Mouse (Mus musculus): Measurements from ENCODE around the gene Gatm. TPM values are rescaled to one million over a fixed set of nuclear protein-coding genes. Genes with fewer than 3 reads are reported as not detected.
A peak's percentile ranks its signal among the peaks of the same experiment; 100 is the strongest.

Gene Gatm
- polyA plus RNA-seq, 1 experiment from 2014 or later, result 42.2 TPM

GRCm38 (mm10) chr2:122572438-122572837 is 38.7 kb downstream of the Gatm start:
- Histone ChIP-seq H3K4me3 (no peak overlapping the region), H3K27me3 (no peaks in the 10 kb centered on the region), H3K27ac (replicated peaks) (no peak overlapping the region), H3K36me3 (no peaks in the 10 kb centered on the region), H3K4me1 (replicated peaks) (no peaks in the 10 kb centered on the region), H3K9ac (no peak overlapping the region), H3K9me3 (no peaks in the 10 kb centered on the region), H3K4me2 (no peak overlapping the region)
- 94% methylated on average over 1 of the region's 1 CpGs for WGBS
- no peak for ATAC-seq (ENCODE audit: low FRiP score, low read depth)

GRCm38 (mm10) chr2:122571326-122571725 is 39.8 kb downstream of the Gatm start:
- Histone ChIP-seq H3K9ac (no peak overlapping the region), H3K4me3 (no peak overlapping the region), H3K9me3 (no peaks in the 10 kb centered on the region), H3K27me3 (no peaks in the 10 kb centered on the region), H3K36me3 (no peaks in the 10 kb centered on the region), H3K27ac (replicated peaks) (no peak overlapping the region), H3K4me1 (replicated peaks) (no peaks in the 10 kb centered on the region), H3K4me2 (no peak overlapping the region)
- no peak for ATAC-seq (ENCODE audit: low FRiP score, low read depth)
- 82% methylated on average over 4 of the region's 4 CpGs for WGBS

- Histone ChIP-seq H3K27me3 (no peaks in the 10 kb centered on the region), H3K9me3 (no peaks in the 10 kb centered on the region), H3K27ac (replicated peaks) (no peak overlapping the region), H3K4me2 (no peak overlapping the region), H3K4me1 (replicated peaks) (no peaks in the 10 kb centered on the region), H3K36me3 (no peaks in the 10 kb centered on the region), H3K9ac (no peak overlapping the region), H3K4me3 (no peak overlapping the region)
- whole genome bisulfite sequencing, result 81% methylated on average over 4 of the region's 4 CpGs
- ATAC-seq (ENCODE audit: low FRiP score, low read depth), result no peak
These were observed 40.7 kb downstream of the Gatm start for GRCm38 (mm10) chr2:122570430-122570829.

- WGBS, result 14% methylated on average over 3 of the region's 3 CpGs
- H3K9me3 ChIP-seq, result no peaks in the 10 kb centered on the region
- H3K36me3 ChIP-seq, result no peaks in the 10 kb centered on the region
- no peaks in the 10 kb centered on the region for H3K27me3 ChIP-seq
- H3K9ac ChIP-seq, result no peak overlapping the region
- H3K4me3 ChIP-seq, result no peak overlapping the region
- H3K4me2 ChIP-seq, result no peak overlapping the region
- no peaks in the 10 kb centered on the region for H3K4me1 ChIP-seq (replicated peaks)
- H3K27ac ChIP-seq (replicated peaks), result no peak overlapping the region
- no peak for ATAC-seq (ENCODE audit: low FRiP score, low read depth)
These were observed 41.7 kb downstream of the Gatm start for GRCm38 (mm10) chr2:122569439-122569838.

GRCm38 (mm10) chr2:122562251-122562650 is 48.9 kb downstream of the Gatm start:
- H3K9me3 ChIP-seq, result no peaks in the 10 kb centered on the region
- no peak overlapping the region for H3K27ac ChIP-seq (replicated peaks)
- no peaks in the 10 kb centered on the region for H3K36me3 ChIP-seq
- H3K4me1 ChIP-seq (replicated peaks), result no peaks in the 10 kb centered on the region
- H3K4me2 ChIP-seq, result no peak overlapping the region
- H3K4me3 ChIP-seq, result no peak overlapping the region
- H3K9ac ChIP-seq, result no peak overlapping the region
- no peak for ATAC-seq (ENCODE audit: low FRiP score, low read depth)
- 92% methylated on average over 1 of the region's 1 CpGs for WGBS
- no peaks in the 10 kb centered on the region for H3K27me3 ChIP-seq

GRCm38 (mm10) chr2:122561221-122561620 is 49.9 kb downstream of the Gatm start:
- H3K4me1 ChIP-seq (replicated peaks), result no peaks in the 10 kb centered on the region
- no peaks in the 10 kb centered on the region for H3K9me3 ChIP-seq
- WGBS, result 93% methylated on average over 5 of the region's 5 CpGs
- no peaks in the 10 kb centered on the region for H3K27me3 ChIP-seq
- H3K27ac ChIP-seq (replicated peaks), result no peak overlapping the region
- H3K9ac ChIP-seq, result no peak overlapping the region
- no peak for ATAC-seq (ENCODE audit: low FRiP score, low read depth)
- H3K4me2 ChIP-seq, result no peak overlapping the region
- no peaks in the 10 kb centered on the region for H3K36me3 ChIP-seq
- H3K4me3 ChIP-seq, result no peak overlapping the region

- no peaks in the 10 kb centered on the region for H3K36me3 ChIP-seq
- ATAC-seq (ENCODE audit: low FRiP score, low read depth), result no peak
- H3K27ac ChIP-seq (replicated peaks), result no peak overlapping the region
- 32% methylated on average over 2 of the region's 2 CpGs for WGBS
- no peak overlapping the region for H3K4me2 ChIP-seq
- no peak overlapping the region for H3K9ac ChIP-seq
- H3K27me3 ChIP-seq, result no peaks in the 10 kb centered on the region
- H3K4me3 ChIP-seq, result no peak overlapping the region
- H3K9me3 ChIP-seq, result no peaks in the 10 kb centered on the region
- H3K4me1 ChIP-seq (replicated peaks), result no peaks in the 10 kb centered on the region
These were observed 52.8 kb downstream of the Gatm start for GRCm38 (mm10) chr2:122558317-122558716.

MicroRNAs within 50 kb of the gene (microRNA counts, 519-probe panel; counts per million panel counts)
- not detected for microRNA mmu-miR-147

Small RNA genes within 50 kb of the gene (microRNA-seq; reads per million reads assigned to microRNA genes)
- 5.0 reads per million, percentile 21 among the genes with 10 or more reads in this experiment for gene Mir147

Other genes starting within 250 kb of the Gatm start
- gene Shf, start 242.1 kb downstream of the Gatm start, polyA plus RNA-seq (2015; fragmentation: Nextera tagmentation; extraction: Ambion mirVana), result 11.1 and 12.6 TPM in 2 replicates
- 0.14 TPM in 1 of 2 replicates, not detected in the other for gene Slc28a2, start 184.8 kb downstream of the Gatm start, polyA plus RNA-seq (2015; fragmentation: Nextera tagmentation; extraction: Ambion mirVana)
- 0.09 TPM in 1 of 2 replicates, not detected in the other for gene Gm14085, start 126.4 kb downstream of the Gatm start, polyA plus RNA-seq (2015; fragmentation: Nextera tagmentation; extraction: Ambion mirVana)
- 0.42 and 0.53 TPM in 2 replicates for gene AA467197, start 25.7 kb upstream of the Gatm start, polyA plus RNA-seq (2015; fragmentation: Nextera tagmentation; extraction: Ambion mirVana)
- gene Slc30a4, start 91.4 kb upstream of the Gatm start, polyA plus RNA-seq (2015; fragmentation: Nextera tagmentation; extraction: Ambion mirVana), result 6.0 and 7.4 TPM in 2 replicates
- 86.6 and 91.7 TPM in 2 replicates for gene Bloc1s6, start 127.2 kb upstream of the Gatm start, polyA plus RNA-seq (2015; fragmentation: Nextera tagmentation; extraction: Ambion mirVana)
- gene Sqor, start 153.9 kb upstream of the Gatm start, polyA plus RNA-seq (2015; fragmentation: Nextera tagmentation; extraction: Ambion mirVana), result 2.9 and 3.1 TPM in 2 replicates